Mouse (Mus musculus): ENCODE measurements at regions not wholly inside any gene's neighbourhood (a gene's known extent, or its start where the extent isn't known, plus 50 kb on each side); places are given as distances from the start of the nearest gene placed in this dataset.
A peak's percentile ranks its signal among the peaks of the same experiment; 100 is the strongest.

DNA sequence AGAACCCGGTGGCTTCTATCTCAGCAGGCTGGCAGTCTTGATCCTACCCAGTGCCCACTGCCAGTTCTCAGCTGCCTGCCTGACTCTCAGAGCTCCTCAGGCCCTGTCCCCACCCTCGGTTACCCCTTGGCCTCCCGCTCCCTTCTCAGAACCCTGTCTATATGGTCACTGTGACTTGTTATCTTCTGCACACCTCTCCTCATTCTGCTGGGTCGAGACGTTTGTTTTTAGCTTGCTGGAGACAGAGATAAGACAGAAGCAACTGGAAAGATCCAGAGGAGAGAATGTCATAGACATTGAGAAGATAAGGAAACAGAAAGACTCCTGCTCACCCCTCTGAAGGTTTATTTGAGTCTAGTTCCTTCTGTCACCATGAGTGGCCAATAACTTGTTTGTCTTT lies 53.8 kb upstream of the Phc1 start:
- Histone ChIP-seq H3K9ac (replicated peaks; ENCODE audit: low read length) (no peak overlapping the region), H3K4me2 (ENCODE audit: low read depth, low read length) (no peak overlapping the region), H3K9me3 (ENCODE audit: low read length) (no peaks in the 10 kb centered on the region), H3K4me1 (ENCODE audit: insufficient read depth, low read length) (no peaks in the 10 kb centered on the region), H3K36me3 (ENCODE audit: insufficient read depth, low read length) (no peaks in the 10 kb centered on the region), H3K27ac (no peak overlapping the region), H3K27me3 (ENCODE audit: insufficient read depth, low read length) (no peaks in the 10 kb centered on the region), H3K4me3 (ENCODE audit: low read length) (no peak overlapping the region)
- DNase-seq (ENCODE audit: low spot score) = no peak
- TF ChIP-seq CTCF (IDR thresholded peaks at IDR 0.05; ENCODE audit: low read depth) = no peak
- WGBS = 87% methylated on average over 5 of the region's 5 CpGs
- no peak for ATAC-seq

DNA sequence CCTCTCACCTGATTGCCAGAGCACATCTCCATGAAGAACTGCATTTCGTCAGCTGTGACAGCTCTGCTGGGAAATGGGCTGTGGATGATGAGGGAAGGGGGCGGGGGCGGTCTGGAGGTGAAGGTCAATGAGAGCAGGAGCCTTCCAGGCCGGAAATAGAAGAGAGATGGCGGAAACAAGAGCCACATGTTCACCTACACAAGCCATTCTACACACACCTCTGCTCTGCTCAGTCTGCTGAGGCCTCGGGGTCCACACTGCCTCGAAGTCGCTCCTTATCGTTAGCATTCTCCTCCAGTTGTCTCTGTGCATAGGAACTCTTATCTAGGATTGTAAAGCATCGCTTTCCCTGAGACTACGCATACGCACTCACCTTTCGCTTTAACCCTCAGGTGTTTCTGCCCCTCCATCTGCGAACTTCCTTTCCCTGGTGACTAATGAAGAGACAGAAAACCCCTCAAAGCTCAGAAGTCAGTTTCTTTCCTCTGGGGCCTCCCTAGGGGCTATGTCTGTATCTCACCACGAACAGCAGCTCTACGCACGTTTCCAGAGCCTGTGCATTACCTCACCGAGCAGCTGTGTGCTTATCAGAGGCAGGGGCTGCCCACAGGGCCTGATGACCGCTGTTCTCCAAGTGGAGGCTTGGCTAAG lies 53.0 kb upstream of the Phc1 start:
- Histone ChIP-seq H3K9ac (replicated peaks; ENCODE audit: low read length) (no peak overlapping the region), H3K4me2 (ENCODE audit: low read depth, low read length) (no peak overlapping the region), H3K4me1 (ENCODE audit: insufficient read depth, low read length) (no peaks in the 10 kb centered on the region), H3K27me3 (ENCODE audit: insufficient read depth, low read length) (no peaks in the 10 kb centered on the region), H3K4me3 (ENCODE audit: low read length) (no peak overlapping the region), H3K27ac (no peak overlapping the region), H3K36me3 (ENCODE audit: insufficient read depth, low read length) (no peaks in the 10 kb centered on the region), H3K9me3 (ENCODE audit: low read length) (no peaks in the 10 kb centered on the region)
- DNase-seq (ENCODE audit: low spot score) (no peak), ATAC-seq (no peak)
- 82% methylated on average over 19 of the region's 19 CpGs for WGBS
- TF ChIP-seq CTCF (IDR thresholded peaks at IDR 0.05; ENCODE audit: low read depth) = no peak

DNA sequence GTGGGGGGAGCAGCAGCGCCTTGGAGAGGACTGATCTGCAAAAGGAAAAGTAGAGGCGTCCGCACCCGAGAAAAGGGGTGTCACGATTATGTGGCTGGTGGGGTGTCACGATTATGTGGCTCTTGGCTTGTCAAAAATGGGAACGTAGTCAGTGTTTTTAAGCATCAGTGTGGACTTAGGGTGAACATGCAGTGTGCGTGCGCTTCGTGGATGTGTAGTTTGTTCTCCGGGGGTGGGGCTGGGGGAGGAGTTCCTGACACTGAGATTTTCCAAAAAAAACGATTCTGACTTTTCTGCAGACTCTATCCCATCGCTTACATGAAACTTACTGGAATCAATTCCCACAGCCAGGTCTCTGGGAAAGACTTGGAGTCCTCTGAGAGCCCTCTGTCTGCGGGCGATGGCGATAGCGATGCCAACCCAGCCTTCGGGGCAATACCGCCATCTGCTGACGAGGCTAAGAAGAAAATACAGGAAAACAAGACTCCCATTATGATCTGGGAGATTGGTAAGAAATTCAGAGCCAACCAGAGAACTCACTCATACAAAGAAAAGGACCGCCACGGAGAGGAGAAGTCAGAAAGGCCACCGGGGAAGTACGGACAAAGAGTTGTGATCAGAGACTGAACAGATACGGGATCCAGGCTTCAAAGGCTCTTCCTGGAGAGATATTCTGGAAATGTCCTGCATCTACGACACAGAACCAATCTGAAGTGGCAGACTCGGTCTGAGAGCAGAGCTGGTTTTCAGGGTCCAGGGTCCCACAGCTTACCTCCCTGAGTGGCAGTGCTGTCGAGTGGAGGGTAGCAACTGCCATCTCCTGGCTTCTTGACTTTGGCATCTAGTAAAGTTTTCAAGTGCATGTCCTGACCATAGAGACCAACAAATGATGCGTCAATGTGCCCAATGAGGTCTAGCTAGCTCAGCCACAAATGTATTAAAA lies 51.6 kb upstream of the Phc1 start:
- H3K4me1 ChIP-seq (ENCODE audit: insufficient read depth, low read length) = no peaks in the 10 kb centered on the region
- TF ChIP-seq CTCF (IDR thresholded peaks at IDR 0.05; ENCODE audit: low read depth) = peak; percentile 91
- ATAC-seq (peak; percentile 85), DNase-seq (ENCODE audit: low spot score) (peak; percentile 89)
- no peak overlapping the region for H3K4me3 ChIP-seq (ENCODE audit: low read length)
- no peaks in the 10 kb centered on the region for H3K36me3 ChIP-seq (ENCODE audit: insufficient read depth, low read length)
- peak overlapping the region; percentile 35 for H3K4me2 ChIP-seq (ENCODE audit: low read depth, low read length)
- no peaks in the 10 kb centered on the region for H3K27me3 ChIP-seq (ENCODE audit: insufficient read depth, low read length)
- H3K27ac ChIP-seq = no peak overlapping the region
- no peaks in the 10 kb centered on the region for H3K9me3 ChIP-seq (ENCODE audit: low read length)
- H3K9ac ChIP-seq (replicated peaks; ENCODE audit: low read length) = no peak overlapping the region
- 34% methylated on average over 29 of the region's 29 CpGs for WGBS

DNA sequence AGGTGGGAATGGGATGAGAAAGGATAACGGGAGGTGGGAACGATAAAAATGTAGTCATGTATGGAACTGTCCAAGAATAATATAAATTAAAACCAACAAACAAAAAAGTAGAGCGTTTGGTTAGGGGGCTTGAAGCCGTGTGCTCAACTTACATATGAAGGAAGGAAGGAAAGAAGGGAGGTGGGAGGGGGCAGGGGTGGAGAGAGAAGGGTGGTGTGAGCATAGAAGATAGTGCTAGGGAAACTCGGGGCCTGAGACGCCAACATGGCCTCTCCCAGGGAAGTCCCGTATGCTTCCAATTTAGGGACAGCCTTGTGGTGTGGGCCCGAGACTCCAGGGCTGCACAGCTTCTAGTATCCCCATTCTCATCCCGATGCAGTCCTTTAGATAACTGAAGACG lies 50.8 kb upstream of the Phc1 start:
- H3K4me1 ChIP-seq (ENCODE audit: insufficient read depth, low read length) = no peaks in the 10 kb centered on the region
- H3K27ac ChIP-seq = no peak overlapping the region
- no peaks in the 10 kb centered on the region for H3K9me3 ChIP-seq (ENCODE audit: low read length)
- H3K9ac ChIP-seq (replicated peaks; ENCODE audit: low read length) = no peak overlapping the region
- no peak for ATAC-seq
- H3K27me3 ChIP-seq (ENCODE audit: insufficient read depth, low read length) = no peaks in the 10 kb centered on the region
- TF ChIP-seq CTCF (IDR thresholded peaks at IDR 0.05; ENCODE audit: low read depth) = no peak
- no peak overlapping the region for H3K4me2 ChIP-seq (ENCODE audit: low read depth, low read length)
- DNase-seq (ENCODE audit: low spot score) = no peak
- no peaks in the 10 kb centered on the region for H3K36me3 ChIP-seq (ENCODE audit: insufficient read depth, low read length)
- WGBS = 83% methylated on average over 10 of the region's 10 CpGs
- H3K4me3 ChIP-seq (ENCODE audit: low read length) = no peak overlapping the region

DNA sequence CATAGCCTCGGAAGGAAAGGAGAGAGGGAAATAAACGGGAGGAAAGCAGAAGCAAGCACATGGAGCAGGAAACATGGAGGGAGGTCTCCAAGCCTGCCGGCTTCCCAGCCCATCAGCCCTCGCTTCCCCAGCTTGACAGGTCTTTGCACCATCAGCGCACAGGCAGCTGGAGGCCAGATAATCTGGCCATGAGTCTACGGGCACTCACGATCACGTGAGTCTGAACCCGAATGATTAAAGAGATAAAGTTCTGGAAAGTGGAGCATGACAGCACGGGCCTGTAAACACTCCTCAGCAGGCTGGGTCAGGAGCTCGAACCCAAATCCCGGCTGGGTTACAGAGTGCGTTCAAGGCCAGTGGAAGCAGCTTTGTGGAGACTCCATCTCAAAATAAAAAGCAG lies 50.4 kb upstream of the Phc1 start:
- WGBS = 81% methylated on average over 13 of the region's 13 CpGs
- DNase-seq (ENCODE audit: low spot score) (no peak), ATAC-seq (no peak)
- H3K4me1 ChIP-seq (ENCODE audit: insufficient read depth, low read length) = no peaks in the 10 kb centered on the region
- H3K9ac ChIP-seq (replicated peaks; ENCODE audit: low read length) = no peak overlapping the region
- H3K9me3 ChIP-seq (ENCODE audit: low read length) = no peaks in the 10 kb centered on the region
- H3K27ac ChIP-seq = no peak overlapping the region
- H3K36me3 ChIP-seq (ENCODE audit: insufficient read depth, low read length) = no peaks in the 10 kb centered on the region
- TF ChIP-seq CTCF (IDR thresholded peaks at IDR 0.05; ENCODE audit: low read depth) = no peak
- H3K27me3 ChIP-seq (ENCODE audit: insufficient read depth, low read length) = no peaks in the 10 kb centered on the region
- no peak overlapping the region for H3K4me3 ChIP-seq (ENCODE audit: low read length)
- H3K4me2 ChIP-seq (ENCODE audit: low read depth, low read length) = no peak overlapping the region

All from hindbrain, postnatal 0 days (tissue).